Mouse (Mus musculus) forebrain, embryonic 15.5 days (tissue): ENCODE results near the gene Stard3. TPM values are rescaled to one million over a fixed set of nuclear protein-coding genes. Genes with fewer than 3 reads are reported as not detected.

Experiments used
- ATAC-seq: fragments of 200-750 bp; cut with Nextera tagmentation; replicated peaks from 2 replicates; pipeline ENCODE4 v1.8.0; 2017; ENCODE audit warnings: mild to moderate bottlenecking, moderate TSS enrichment, moderate library complexity
- H3K27ac ChIP-seq: fragments of 300-500 bp; sonication (generic); replicated peaks from 2 replicates; pipeline ENCODE4 v1.5.1; 2015; ENCODE audit warnings: mild to moderate bottlenecking, inconsistent platforms
- H3K27me3 ChIP-seq: fragments of 300-500 bp; sonication (generic); 2 replicates; pipeline ENCODE4 v1.6.1; 2015; ENCODE audit warnings: inconsistent platforms
- H3K36me3 ChIP-seq: fragments of 300-500 bp; sonication (generic); 2 replicates; pipeline ENCODE4 v1.6.1; 2015; ENCODE audit warnings: mild to moderate bottlenecking, inconsistent platforms
- H3K4me1 ChIP-seq: fragments of 300-500 bp; sonication (generic); 2 replicates; pipeline ENCODE4 v1.6.1; 2015; ENCODE audit warnings: inconsistent platforms
- H3K4me2 ChIP-seq: fragments of 300-500 bp; sonication (generic); replicated peaks from 2 replicates; pipeline ENCODE4 v1.6.1; 2015; ENCODE audit warnings: mild to moderate bottlenecking, inconsistent platforms
- H3K4me3 ChIP-seq: fragments of 300-500 bp; sonication (generic); 2 replicates; pipeline ENCODE4 v1.5.1; 2015; ENCODE audit warnings: mild to moderate bottlenecking, inconsistent platforms
- H3K9ac ChIP-seq: fragments of 300-500 bp; sonication (generic); replicated peaks from 2 replicates; pipeline ENCODE4 v1.6.1; 2015; ENCODE audit warnings: mild to moderate bottlenecking, inconsistent platforms
- H3K9me3 ChIP-seq: fragments of 300-500 bp; sonication (generic); 2 replicates; pipeline ENCODE4 v1.6.1; 2016; ENCODE audit warnings: inconsistent platforms
- WGBS: fragments of 180-500 bp; shearing (Covaris S2); methylation state at CpG from one replicate; pipeline ENCODE4 v1.1.7; 2015; ENCODE audit warnings: mixed read lengths; 5-methylcytosine and 5-hydroxymethylcytosine counted together
- polyA plus RNA-seq: library from polyadenylated mRNA; unstranded; fragments of >200 nt; fragmentation: Nextera tagmentation; extraction: Ambion mirVana; gene quantifications from 2 replicates; pipeline ENCODE4 v1.2.1, GENCODE M21; 2015

Gene Stard3
- polyA plus RNA-seq, 1 experiment from 2014 or later: 53.2 TPM

DNA sequence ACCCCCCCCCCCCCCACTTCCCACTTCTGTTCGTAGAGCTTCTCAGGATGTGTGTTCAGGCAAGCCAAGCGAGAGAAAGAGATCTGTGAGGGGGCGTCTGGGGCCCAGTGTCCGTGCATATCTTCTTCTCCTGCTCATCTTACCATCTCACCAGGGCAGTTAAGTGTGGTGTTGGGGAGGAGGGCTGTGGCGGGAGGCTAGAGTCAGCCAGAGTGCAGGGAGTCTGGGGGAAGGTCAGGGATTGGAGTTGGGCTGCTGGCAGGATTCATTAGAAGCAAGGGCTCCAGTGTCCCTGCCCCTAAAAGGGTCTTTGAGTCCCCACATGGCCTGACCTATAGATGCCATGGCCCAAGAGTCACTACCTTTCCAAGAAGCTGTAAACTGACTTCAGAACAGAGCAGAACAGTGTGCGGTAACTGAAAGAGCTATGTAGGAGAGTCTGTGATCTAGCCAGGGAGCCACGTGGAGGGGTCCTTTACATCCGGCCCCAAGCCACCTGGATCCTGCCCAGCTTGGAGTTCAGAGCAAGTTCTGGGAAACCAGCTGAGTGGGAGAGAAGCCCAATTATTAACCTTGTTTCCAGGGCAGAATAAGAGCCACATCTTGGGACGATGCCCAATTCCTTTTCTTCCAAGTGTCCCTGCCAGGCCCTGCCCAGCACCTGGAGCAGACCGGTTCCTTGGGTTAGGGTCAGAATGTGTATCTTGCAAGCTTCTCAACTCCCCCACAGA lies 34.9 kb upstream of the Stard3 start:
- no peaks in the 10 kb centered on the region for H3K36me3 ChIP-seq
- H3K4me2 ChIP-seq: peak overlapping the region; percentile 40
- H3K9me3 ChIP-seq: no peaks in the 10 kb centered on the region
- H3K9ac ChIP-seq: peak overlapping the region; percentile 64; the same call in 1 of the 2 replicates
- 1% methylated on average over 10 of the region's 10 CpGs for WGBS
- peaks cover 72% of the 10 kb centered on the region for H3K27me3 ChIP-seq
- peaks cover 76% of the 10 kb centered on the region for H3K4me1 ChIP-seq
- 0 out of 2 replicates have a peak overlapping the region, but pooled peaks have one; percentile 9 for H3K4me3 ChIP-seq
- ATAC-seq: no peak
- peak overlapping the region; percentile 97 for H3K27ac ChIP-seq

DNA sequence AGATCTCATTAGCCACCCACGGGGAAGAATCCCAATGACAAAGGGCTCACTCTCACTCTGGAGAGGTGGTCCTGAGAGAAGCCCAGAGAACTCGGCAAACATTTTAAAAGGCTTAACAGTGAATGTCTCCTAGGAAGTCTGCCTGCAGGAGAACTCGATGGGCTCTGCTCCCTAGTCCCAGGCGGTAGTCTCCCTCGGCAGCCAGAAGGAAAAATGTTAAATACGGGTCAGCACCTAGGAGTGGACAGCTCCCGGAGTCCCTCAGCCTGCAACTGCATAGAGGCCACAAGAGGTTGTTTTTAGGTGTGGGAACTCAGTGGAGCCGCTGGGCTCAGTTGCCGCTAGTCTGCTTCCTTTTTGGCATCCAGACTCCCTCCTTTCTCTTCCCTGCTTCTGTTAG lies 34.2 kb upstream of the Stard3 start:
- peak overlapping the region; percentile 64 for H3K9ac ChIP-seq
- under 1% methylated on average over 9 of the region's 9 CpGs for WGBS
- peak overlapping the region; percentile 97 for H3K27ac ChIP-seq
- H3K36me3 ChIP-seq: no peaks in the 10 kb centered on the region
- peak overlapping the region; percentile 9 for H3K4me3 ChIP-seq
- ATAC-seq: no peak
- H3K4me1 ChIP-seq: peaks cover 71% of the 10 kb centered on the region
- peaks cover 67% of the 10 kb centered on the region for H3K27me3 ChIP-seq
- no peaks in the 10 kb centered on the region for H3K9me3 ChIP-seq
- peak overlapping the region; percentile 40 for H3K4me2 ChIP-seq

DNA sequence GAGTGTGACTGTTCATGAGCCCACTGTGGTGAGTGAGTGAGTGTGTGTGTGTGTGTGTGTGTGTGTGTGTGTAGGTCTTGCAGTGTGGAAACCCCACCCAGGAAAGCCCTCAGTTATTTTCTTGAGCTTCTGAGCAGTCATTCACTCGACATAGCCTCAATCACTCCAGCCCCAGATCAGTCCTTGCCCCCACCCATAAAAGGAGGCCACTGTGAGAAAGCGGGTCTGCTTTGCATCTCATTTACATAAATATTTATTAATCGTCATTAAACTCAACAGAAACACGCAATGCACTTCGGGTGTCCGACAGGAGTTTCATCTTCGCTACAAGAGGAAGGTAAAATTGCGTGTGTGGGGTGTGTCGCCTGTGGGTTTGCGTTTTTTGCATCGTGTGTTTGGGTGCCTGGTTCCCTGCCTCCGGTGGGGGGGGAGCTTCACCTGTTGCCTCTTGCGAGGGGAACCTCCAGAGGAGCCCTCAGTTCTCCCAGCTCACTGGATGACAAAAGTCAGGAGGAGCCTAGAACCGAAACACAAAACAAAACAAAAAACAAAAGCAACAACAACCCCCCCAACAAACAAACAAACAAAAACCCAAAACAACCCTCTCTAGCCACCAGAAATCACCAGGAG lies 32.9 kb upstream of the Stard3 start:
- H3K4me2 ChIP-seq: peak overlapping the region; percentile 40
- H3K27ac ChIP-seq: peak overlapping the region; percentile 97
- peaks cover 64% of the 10 kb centered on the region for H3K27me3 ChIP-seq
- H3K4me3 ChIP-seq: peak overlapping the region; percentile 48
- H3K36me3 ChIP-seq: no peaks in the 10 kb centered on the region
- peaks cover 60% of the 10 kb centered on the region for H3K4me1 ChIP-seq
- H3K9ac ChIP-seq: peak overlapping the region; percentile 64
- WGBS: 6% methylated on average over 14 of the region's 14 CpGs
- ATAC-seq: no peak
- H3K9me3 ChIP-seq: no peaks in the 10 kb centered on the region

DNA sequence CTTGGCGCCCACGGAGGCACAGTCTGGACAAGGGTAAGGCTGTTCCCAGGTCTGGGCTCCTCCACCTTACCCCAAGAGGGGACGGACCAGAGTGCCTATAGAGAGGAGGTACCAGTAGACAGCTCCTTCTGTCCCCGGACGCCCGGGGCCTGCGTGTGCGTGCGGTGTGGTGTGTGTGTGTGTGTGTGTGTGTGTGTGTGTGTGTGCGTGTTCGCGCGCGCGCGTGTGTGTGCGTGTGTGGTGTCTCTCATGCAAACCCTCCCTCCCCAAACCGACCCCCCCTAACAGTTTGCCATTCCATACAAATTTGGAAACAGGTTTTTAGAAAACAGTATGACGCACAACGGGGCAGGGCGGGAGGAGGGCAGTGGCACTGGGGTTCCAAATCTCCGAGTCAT lies 32.3 kb upstream of the Stard3 start:
- H3K4me1 ChIP-seq: peaks cover 60% of the 10 kb centered on the region
- peak overlapping the region; percentile 64 for H3K9ac ChIP-seq
- H3K27me3 ChIP-seq: peaks cover 69% of the 10 kb centered on the region
- ATAC-seq: no peak
- peak overlapping the region; percentile 48 for H3K4me3 ChIP-seq
- peak overlapping the region; percentile 40 for H3K4me2 ChIP-seq
- peak overlapping the region; percentile 97 for H3K27ac ChIP-seq
- whole genome bisulfite sequencing: 2% methylated on average over 22 of the region's 22 CpGs
- no peaks in the 10 kb centered on the region for H3K9me3 ChIP-seq
- H3K36me3 ChIP-seq: no peaks in the 10 kb centered on the region

DNA sequence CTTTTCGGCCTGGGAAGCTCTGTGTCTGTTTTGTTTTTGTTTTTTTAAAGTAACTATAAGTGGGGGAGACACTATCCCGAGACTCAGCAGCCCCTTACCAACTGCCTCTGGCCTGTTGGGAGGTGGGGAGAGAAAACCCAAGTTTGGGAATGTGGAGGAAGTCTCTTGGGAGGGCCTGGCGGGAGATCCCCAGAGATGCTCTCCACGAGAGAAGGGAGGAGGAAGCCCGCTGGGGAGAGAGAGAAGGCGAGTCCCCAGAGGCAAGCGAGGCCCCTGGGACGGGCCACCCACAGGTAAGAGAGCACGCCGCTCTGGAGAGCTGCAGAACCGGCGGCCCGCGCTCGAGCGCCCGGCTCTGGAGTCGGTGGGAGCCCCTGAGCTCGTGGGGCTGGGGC lies 31.4 kb upstream of the Stard3 start:
- peaks cover 67% of the 10 kb centered on the region for H3K27me3 ChIP-seq
- 4% methylated on average over 19 of the region's 19 CpGs for WGBS
- ATAC-seq: no peak
- H3K36me3 ChIP-seq: no peaks in the 10 kb centered on the region
- peak overlapping the region; percentile 40 for H3K4me2 ChIP-seq
- H3K4me3 ChIP-seq: peak overlapping the region; percentile 48
- H3K9ac ChIP-seq: peak overlapping the region; percentile 64
- no peaks in the 10 kb centered on the region for H3K9me3 ChIP-seq
- peaks cover 55% of the 10 kb centered on the region for H3K4me1 ChIP-seq
- peak overlapping the region; percentile 97 for H3K27ac ChIP-seq

DNA sequence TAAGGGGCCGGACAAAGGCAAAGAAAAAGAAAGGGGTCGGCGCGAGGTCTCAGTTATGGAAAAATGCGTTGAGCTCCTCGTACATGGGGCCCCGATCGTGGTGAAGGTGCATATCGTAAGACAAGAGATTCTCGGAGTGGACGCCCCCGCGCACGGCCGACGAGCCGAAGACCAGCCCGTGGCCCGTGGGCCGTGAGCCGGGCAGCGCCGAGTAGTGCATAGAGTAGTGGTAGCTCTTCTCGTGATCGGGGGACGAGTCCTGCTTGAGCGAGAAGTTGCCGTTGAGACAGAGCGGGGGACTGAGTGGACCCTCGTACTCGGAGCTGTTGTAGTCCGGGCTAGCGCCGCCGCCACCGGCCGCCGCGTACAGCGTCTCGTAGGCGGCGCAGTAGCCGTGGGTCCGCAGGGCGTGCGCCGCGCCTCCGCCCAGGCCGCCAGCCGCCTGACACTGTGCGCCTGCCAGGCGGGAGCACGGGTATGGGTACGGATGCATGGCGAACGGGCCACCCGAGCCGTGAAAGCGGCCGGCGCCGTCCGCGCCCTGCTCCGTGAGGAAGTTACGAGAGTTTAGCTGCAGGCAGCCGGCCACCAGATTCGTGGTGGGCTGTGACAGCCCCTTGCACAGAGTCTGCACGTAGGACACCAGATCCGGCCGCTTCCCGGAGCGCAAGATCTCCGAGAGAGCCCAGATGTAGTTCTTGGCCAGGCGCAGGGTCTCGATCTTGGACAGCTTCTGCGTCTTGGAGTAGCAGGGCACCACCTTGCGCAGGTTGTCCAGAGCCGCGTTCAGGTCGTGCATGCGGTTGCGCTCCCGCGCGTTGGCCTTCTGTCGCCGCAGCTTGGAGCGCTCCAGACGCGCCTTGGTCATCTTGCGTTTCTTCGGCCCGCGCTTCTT lies 30.8 kb upstream of the Stard3 start:
- H3K27me3 ChIP-seq: peaks cover 63% of the 10 kb centered on the region
- H3K4me2 ChIP-seq: peak overlapping the region; percentile 40
- H3K4me3 ChIP-seq: peak overlapping the region; percentile 48
- peak overlapping the region; percentile 64 for H3K9ac ChIP-seq
- under 1% methylated on average over 97 of the region's 97 CpGs for WGBS
- peaks cover 50% of the 10 kb centered on the region for H3K4me1 ChIP-seq
- no peaks in the 10 kb centered on the region for H3K36me3 ChIP-seq
- H3K27ac ChIP-seq: peak overlapping the region; percentile 97
- H3K9me3 ChIP-seq: no peaks in the 10 kb centered on the region
- no peak for ATAC-seq

DNA sequence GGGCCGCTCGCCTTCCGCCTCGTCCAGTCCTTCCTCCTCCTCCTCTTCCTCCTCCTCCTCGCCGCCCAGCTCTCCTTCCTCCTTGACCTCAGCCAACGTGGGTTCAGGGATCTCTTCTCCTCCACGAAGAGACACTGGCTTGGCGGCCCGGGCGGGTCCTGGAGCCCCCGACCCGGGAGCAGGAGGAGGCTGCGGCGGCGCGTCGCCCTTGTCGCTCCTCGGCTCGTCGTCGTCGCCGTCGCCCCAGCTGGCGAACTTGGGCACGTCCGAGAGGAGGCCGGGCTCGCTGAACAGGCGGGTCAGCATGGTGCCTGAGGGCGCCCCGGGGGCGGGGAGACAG lies 30.2 kb upstream of the Stard3 start:
- Histone ChIP-seq H3K4me3 (peak overlapping the region; percentile 48), H3K36me3 (no peaks in the 10 kb centered on the region), H3K27me3 (peaks cover 65% of the 10 kb centered on the region), H3K9ac (peak overlapping the region; percentile 64), H3K9me3 (no peaks in the 10 kb centered on the region), H3K4me2 (peak overlapping the region; percentile 40), H3K4me1 (peaks cover 48% of the 10 kb centered on the region), H3K27ac (peak overlapping the region; percentile 97)
- WGBS: 1% methylated on average over 35 of the region's 35 CpGs
- ATAC-seq: no peak

DNA sequence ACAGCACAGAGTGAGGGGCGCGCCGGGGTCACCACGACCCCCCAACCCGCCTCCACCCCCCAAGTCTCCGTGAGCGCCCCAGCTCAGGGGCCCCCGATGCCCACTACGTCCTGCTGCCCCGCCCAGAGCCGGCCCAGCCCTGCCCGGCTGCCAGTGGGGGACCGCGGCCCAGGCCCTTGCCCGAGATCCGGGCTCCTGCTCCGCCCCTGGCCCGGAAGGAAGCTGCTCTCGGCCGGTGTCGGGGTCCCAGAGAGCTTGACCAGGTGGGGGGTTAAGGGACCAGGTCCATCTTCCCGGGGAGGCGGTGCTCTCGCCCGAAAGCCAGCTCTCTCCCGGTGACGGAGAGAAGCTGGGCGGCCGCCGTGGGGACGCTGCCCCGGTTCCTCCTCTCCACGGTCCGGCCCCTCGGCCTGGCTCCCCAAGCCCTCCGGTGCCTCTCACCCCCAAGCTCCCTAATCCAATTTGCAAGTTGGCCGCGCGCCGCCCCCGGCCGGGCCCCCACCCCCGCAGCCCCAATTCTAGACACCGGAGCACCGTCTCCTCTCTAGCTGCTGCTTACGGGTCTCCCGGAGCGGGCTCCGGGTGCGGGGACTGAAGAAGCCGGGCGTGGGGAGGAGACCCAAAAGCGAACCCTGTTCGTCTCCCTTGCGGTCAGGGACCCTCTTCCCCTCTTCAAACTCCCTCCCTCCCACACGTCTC lies 29.6 kb upstream of the Stard3 start:
- Histone ChIP-seq H3K4me1 (peaks cover 48% of the 10 kb centered on the region), H3K36me3 (no peaks in the 10 kb centered on the region), H3K4me3 (peak overlapping the region; percentile 48), H3K27ac (peak overlapping the region; percentile 97), H3K27me3 (peaks cover 66% of the 10 kb centered on the region), H3K4me2 (peak overlapping the region; percentile 40), H3K9ac (peak overlapping the region; percentile 64), H3K9me3 (no peaks in the 10 kb centered on the region)
- WGBS: under 1% methylated on average over 56 of the region's 56 CpGs
- ATAC-seq: no peak

DNA sequence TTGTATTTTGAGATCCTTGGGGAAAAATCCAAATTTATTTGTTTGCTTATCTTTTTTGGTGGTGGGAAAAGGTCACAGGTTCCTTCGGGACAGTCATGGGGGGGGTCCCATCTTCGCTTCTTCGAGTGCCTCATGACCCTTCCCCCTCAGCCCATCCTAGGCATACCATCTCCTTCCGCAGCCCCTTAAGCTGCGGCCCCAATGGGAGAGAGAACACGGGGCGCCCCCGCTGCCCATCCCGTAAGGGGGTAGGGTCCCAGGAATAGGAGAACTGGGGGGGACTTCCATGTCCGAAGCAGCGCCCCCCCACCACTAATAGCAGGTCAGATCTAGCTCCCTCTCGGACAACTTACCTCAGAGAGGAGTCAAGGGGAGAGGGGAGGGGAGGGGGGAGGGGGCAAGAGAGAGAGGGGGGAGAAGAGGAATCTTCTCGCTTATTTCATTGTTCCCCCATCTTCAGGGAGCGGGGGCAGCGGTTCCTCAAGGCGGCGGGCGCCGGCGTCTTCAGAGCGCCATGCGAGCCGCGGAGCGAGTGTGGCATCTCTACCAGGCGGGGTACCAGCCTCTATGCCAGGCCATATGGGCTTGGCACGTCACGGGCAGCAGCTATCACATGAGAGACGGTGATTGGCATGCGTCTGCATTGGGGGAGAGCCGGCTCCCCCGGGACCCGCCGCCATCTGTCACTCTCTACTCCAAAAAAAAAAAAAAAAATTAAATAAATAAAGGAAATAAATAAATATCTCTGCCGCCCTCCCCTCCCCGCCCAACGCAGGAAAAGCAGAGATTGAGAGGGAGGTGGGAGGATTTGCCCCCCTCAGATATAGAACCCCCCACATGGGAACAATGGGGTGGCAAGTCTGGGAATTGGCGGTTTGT lies 28.8 kb upstream of the Stard3 start, which contains the start of gene Neurod2:
Neurod2 (minus strand) TSS at position 568 of the 879 bp plus-strand sequence.
- H3K4me1 ChIP-seq: peaks cover 48% of the 10 kb centered on the region
- H3K27ac ChIP-seq: peak within 1 kb of the TSS; percentile 97
- peak within 1 kb of the TSS; percentile 48 for H3K4me3 ChIP-seq
- H3K27me3 ChIP-seq: peaks cover 64% of the 10 kb centered on the region
- ATAC-seq: peak; percentile 84
- no peaks in the 10 kb centered on the region for H3K36me3 ChIP-seq
- H3K9ac ChIP-seq: peak within 1 kb of the TSS; percentile 64
- H3K9me3 ChIP-seq: no peaks in the 10 kb centered on the region
- WGBS: under 1% methylated on average over 38 of the region's 38 CpGs
- H3K4me2 ChIP-seq: peak within 1 kb of the TSS; percentile 40

DNA sequence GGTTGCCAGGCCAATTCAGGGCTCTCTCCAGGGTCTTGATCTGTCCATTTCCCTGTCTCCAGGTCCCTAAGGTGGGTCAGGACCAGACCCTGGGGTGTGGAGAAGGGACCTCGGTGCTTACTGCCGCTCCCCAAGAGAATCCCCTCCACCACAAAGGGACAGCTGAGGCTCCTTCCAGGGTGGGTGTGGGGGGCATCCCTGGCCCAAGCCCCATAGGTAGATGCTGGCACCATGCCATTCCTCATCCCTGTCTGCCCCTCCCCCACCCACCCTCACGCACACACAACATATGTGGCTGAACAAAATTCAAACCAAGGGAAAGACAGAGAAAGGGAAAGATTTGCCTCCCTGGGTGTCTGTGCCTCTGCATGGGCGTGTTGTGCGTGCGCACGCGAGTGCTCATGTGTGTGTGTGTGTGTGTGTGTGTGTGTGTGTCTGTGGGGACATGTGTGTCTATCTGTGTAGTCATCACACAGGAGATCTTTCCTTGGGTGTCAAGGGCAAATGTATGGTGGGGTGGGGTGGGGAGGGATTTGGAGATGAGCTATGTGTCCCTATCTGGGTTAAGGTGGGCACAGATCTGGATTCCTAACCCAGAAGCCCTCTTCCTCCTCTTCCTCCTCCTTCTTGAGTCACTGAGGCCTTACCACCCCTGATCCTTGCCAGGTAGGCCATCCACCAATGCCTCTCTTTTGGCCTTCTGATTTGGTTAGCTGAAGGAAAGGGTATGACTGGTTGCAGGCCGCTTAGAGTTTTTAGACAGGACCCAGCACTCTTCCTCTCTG lies 28.0 kb upstream of the Stard3 start:
- whole genome bisulfite sequencing: 15% methylated on average over 9 of the region's 9 CpGs
- no peak; the same call in 1 of the 2 replicates for ATAC-seq
- peak overlapping the region; percentile 45 for H3K9ac ChIP-seq
- peaks cover 56% of the 10 kb centered on the region for H3K4me1 ChIP-seq
- peaks cover 65% of the 10 kb centered on the region for H3K27me3 ChIP-seq
- no peaks in the 10 kb centered on the region for H3K36me3 ChIP-seq
- H3K4me3 ChIP-seq: peak overlapping the region; percentile 48
- H3K4me2 ChIP-seq: peak overlapping the region; percentile 34
- H3K27ac ChIP-seq: peak overlapping the region; percentile 96
- H3K9me3 ChIP-seq: no peaks in the 10 kb centered on the region
